Mouse (Mus musculus): ENCODE data around the gene Ckap5.
"Not testable (repeated sequence)": the region's sequence is repeated elsewhere in the genome, so short reads cannot be mapped to it uniquely, and the experiment has no call there.

The Ckap5 gene

GRCm38 (mm10) chr2:91526294-91527146 is at the start of gene Ckap5:
TSS of gene Ckap5 (plus strand) at chr2:91526762.
- peak; percentile 94 to 95 for DNase-seq (ENCODE audit: low spot score in 2 of 2)

DNA sequence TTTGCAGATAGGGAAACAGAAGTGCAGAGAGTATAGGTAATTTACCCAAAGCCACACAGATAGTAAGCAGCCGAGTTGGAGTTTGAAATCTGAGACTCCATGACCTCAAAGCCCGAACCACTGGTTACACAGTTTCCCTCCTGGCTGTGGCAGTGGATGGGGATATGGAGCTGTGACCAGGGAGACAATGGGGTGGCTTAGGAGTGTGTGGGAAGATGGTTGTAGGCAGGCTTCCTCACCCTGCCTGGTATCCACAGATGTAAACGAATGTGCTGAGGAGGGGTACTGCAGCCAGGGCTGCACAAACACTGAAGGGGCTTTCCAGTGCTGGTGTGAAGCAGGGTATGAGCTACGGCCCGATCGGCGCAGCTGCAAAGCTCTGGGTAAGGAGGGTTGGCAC is 49.7 kb upstream of the Ckap5 start:
- no peak for DNase-seq (ENCODE audit: low spot score in 2 of 2)

DNA sequence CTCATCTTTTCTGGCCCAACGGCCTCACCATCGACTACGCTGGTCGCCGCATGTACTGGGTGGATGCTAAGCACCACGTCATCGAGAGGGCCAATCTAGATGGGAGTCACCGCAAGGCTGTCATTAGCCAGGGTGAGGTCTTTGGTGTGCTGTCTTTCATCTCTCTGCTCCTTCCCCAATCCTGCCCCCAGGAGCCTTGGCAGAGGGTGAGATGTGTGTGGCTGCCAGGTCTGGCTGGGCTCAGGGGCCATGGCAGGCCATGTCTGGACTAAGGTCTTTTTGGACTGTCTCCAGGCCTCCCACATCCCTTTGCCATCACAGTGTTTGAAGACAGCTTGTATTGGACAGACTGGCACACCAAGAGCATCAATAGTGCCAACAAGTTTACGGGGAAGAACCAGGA is 46.2 kb upstream of the Ckap5 start:
- no peak for DNase-seq (ENCODE audit: low spot score in 2 of 2)

DNA sequence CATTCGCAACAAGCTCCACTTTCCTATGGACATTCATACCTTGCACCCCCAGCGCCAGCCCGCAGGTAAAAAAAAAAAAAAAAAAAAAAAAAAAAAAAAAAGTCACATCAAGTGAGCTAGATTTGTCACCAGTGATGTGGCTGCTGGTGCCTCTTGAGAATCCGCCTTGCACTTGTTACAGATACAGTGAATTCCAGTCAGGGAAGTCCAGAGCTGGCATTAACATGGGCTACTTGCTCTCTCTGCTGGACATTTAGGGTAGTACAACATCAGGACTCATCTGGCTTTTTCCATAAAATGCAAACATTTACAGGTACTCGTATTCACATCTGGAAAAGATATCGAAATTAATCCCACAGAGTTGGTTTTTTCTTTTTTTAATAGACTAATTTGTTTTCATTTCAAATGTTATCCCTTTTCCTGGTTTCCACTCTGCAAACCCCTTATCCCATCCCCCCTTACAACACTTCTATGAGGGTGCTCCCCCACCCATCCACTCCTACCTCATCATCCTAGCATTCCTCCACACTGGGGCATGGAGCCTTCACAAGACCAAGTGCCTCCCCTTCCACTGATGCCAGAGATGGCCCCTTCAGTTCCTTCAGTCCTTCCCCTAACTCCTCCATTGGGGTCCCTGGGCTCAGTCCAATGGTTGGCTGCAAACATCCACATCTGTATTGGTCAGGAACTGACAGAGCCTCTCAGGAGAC is 45.6 kb upstream of the Ckap5 start:
- DNase-seq (ENCODE audit: low spot score in 2 of 2): peak; percentile 43 to 60

DNA sequence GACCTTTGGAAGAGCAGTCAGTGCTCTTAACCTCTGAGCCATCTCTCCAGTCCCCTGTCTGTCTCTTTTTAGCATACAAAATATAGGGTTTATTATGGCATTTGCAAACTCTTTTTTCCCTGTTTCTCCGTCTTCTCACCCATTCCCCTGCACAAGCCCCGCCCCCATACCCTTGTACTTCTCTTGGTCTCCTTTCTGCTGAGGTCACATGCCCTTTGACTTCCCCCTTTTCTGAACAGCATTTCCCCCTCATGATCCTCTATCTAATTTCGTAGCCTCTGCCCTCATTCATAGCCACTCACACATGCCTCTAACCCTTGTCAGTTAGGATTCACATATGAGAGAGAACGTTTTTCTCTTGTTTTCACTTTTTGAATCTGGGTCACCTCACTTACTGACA is 41.9 kb upstream of the Ckap5 start:
- no peak for DNase-seq (ENCODE audit: low spot score in 2 of 2)

GRCm38 (mm10) chr2:91485256-91485655 is 41.3 kb upstream of the Ckap5 start:
- no peak for DNase-seq (ENCODE audit: low spot score in 2 of 2)

DNA sequence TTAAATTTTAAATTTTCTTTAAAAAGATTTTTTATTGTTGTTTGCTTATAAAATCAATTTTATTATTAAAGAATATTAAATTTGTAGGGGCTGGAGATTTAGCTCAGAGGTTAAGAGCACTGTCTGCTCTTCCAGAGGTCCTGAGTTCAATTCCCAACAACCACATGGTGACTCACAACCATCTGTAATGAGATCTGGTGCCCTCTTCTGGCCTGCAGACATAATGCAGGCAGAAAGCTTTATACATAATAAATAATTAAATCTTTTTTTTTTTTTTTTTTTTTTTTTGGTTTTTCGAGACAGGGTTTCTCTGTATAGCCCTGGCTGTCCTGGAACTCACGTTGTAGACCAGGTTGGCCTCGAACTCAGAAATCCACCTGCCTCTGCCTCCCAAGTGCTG is 39.3 kb upstream of the Ckap5 start:
- not testable (repeated sequence) for DNase-seq (ENCODE audit: low spot score in 2 of 2)

GRCm38 (mm10) chr2:91492071-91492635 is 34.4 kb upstream of the Ckap5 start:
- no peak for DNase-seq (ENCODE audit: low spot score in 2 of 2)

DNA sequence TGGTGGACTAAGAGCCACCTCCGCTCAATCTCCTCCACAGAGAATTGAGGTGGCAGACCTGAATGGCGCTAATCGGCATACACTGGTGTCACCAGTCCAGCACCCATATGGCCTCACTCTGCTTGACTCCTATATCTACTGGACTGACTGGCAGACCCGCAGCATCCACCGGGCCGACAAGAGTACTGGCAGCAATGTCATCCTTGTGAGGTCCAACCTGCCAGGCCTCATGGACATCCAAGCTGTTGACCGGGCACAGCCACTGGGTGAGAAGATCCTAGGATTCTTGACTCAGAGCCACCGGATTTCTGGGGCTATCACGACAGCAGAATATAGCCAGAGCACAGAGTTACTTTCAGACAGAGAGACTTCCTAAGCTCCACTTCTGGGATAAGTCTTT is 32.6 kb upstream of the Ckap5 start:
- DNase-seq (ENCODE audit: low spot score in 2 of 2): no peak

GRCm38 (mm10) chr2:91498093-91498719 is 28.4 kb upstream of the Ckap5 start:
- DNase-seq (ENCODE audit: low spot score in 2 of 2): no peak

DNA sequence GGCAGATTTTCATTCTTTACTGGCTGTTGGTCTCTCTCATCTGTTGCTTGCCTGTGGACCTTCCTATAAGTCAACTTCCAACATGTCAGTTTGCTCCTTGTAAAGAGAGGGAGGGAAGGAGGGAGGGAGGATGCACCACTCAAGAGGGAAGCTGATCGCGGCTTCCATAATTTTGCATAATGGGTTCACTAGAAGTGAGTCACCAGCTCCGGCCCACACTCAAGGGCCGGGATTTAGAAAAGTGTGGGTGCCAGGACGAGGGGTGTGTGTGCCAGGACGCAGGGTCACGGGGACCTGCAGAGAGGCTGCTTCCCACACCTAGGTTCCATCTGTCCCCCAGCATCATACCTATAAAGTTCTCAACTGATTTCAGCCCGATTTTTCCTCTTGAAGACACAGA is 18.5 kb upstream of the Ckap5 start:
- DNase-seq (ENCODE audit: low spot score in 2 of 2): peak in 1 of 2 experiments; percentile 14

GRCm38 (mm10) chr2:91517186-91517585 is 9.4 kb upstream of the Ckap5 start:
- no peak for DNase-seq (ENCODE audit: low spot score in 2 of 2)

DNA sequence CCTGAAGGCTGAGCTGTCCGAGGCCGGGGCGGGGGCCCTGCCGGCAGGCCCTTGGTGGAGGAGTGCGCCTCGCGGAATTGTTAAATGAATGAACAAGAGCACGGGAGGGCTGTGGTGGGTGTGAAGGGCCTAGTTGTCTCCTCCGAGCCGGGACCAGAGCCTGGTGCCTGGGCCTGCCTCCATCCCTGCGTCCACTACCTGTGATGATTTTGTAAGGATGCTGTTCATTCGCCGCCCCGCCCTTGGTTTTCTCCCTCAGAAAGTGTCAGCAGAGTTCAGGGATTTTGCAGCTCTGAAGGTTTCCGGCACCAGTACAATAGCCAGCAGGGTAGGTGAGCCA is 555 bp downstream of the Ckap5 start:
- peak; percentile 14 to 18 for DNase-seq (ENCODE audit: low spot score in 2 of 2)

DNA sequence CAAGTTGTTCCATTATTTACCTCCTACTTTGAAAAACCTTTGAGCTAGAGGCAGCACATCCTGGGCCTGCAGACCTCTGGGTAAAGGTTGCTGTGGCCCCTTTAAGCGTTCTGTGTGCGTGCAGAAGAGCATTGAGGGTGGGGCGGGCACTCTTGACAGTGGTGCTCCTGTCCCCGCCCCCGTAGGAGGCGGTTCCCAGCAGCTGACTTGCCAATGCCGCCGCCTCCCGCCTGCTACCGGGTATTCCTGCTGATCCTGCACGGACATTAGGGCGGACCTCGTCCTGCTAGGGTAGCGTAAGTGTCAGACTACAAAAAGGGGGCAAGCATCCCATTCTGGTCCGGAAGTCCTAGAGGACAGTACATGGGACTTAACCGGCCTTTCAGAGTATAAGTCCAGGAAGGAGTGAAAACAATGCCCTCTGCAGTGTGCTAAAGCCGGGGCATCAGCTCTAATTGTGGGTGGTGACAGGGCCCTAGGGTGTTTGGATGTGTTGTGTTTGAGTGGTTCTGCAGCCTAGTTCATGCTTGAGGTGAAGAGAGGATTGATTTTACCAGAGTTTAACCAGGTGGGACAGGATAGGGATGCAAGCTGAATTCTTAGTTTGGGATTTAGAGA is 11.1 kb downstream of the Ckap5 start:
- peak; percentile 62 to 79 for DNase-seq (ENCODE audit: low spot score in 2 of 2)

- DNase-seq (ENCODE audit: low spot score in 2 of 2): no peak
Observed at GRCm38 (mm10) chr2:91568125-91568524, 41.6 kb downstream of the Ckap5 start.

DNA sequence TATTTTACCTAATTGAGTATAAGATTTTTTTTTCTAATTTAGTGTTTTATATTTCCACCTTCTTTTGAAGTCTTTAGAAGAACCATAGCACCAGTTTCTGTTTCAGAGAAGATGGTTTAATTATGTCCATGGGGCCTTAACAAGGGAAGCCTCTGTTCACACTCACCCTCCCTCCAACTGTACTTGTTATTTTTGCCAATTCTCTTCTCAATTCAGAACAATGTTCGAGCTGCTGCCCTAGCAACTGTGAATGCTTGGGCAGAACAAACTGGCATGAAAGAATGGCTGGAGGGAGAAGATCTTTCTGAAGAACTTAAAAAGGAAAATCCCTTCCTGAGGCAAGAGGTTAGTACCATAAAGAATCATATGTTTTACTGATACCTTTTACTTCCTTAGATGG is 54.3 kb downstream of the Ckap5 start:
- peak; percentile 5 to 28 for DNase-seq (ENCODE audit: low spot score in 2 of 2)

- DNase-seq (ENCODE audit: low spot score in 2 of 2): no peak
Observed at GRCm38 (mm10) chr2:91586242-91586641, 59.7 kb downstream of the Ckap5 start.

DNA sequence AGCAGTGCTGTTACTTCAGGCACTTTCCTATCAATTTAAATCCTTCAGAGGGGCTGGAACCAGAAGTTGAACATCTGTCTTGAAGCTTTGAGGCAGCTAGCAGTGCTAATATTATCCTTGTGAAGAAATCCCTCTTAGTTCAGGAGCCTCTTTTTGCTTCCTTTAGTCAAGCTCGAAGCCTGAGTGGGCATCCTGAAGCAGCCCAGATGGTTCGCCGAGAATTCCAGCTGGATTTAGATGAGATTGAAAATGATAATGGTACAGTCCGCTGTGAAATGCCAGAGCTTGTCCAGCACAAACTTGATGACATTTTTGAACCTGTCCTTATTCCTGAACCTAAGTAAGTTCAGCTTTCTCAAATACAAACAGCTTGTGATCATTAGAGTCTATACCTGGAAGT is 73.9 kb downstream of the Ckap5 start:
- peak; percentile 27 to 28 for DNase-seq (ENCODE audit: low spot score in 2 of 2)

DNA sequence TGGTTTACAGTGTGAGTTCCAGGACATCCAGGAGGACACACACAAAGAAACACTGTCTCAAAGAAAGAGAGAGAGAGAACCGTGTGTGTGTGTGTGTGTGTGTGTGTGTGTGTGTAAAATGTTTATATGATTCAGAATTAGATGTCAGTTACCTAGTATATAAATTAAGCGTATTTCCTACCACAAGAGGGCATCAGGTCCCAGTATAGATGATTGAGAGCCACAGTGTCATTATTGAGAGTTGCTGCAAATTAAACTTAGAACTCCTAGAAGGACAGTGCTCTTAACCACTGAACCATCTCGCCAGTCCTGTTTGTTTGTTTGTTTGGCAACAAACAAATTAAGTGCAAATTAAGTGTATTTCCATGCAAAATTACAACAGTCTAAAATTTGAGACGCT is 75.8 kb downstream of the Ckap5 start:
- DNase-seq (ENCODE audit: low spot score in 2 of 2): no peak

- not testable (repeated sequence) for DNase-seq (ENCODE audit: low spot score in 2 of 2)
Observed at GRCm38 (mm10) chr2:91609370-91609769, 82.8 kb downstream of the Ckap5 start.

GRCm38 (mm10) chr2:91622356-91622755 is 95.8 kb downstream of the Ckap5 start:
- DNase-seq (ENCODE audit: low spot score in 2 of 2): no peak

DNA sequence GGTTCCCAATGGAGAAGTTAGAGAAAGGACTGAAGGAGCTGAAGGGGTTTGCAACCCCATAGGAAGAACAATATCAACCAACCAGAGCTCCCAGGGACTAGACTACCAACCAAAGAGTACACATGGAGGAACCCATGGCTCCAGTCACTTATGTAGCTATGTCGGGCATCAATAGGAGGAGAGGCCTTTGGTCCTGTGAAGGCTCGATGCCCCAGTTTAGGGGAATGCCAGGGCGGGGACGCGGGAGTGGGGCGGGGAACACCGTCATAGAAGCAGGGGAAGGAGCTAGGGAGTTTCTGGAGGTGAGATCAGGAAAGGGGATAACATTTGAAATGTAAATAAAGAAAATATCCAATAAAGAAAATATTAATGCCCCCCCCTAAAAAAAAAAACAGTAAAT is 96.8 kb downstream of the Ckap5 start:
- DNase-seq (ENCODE audit: low spot score in 2 of 2): not testable (repeated sequence)
